Mouse (Mus musculus): ENCODE results near the gene Il1rap.
A peak's percentile ranks its signal among the peaks of the same experiment; 100 is the strongest.

The Il1rap gene

DNA sequence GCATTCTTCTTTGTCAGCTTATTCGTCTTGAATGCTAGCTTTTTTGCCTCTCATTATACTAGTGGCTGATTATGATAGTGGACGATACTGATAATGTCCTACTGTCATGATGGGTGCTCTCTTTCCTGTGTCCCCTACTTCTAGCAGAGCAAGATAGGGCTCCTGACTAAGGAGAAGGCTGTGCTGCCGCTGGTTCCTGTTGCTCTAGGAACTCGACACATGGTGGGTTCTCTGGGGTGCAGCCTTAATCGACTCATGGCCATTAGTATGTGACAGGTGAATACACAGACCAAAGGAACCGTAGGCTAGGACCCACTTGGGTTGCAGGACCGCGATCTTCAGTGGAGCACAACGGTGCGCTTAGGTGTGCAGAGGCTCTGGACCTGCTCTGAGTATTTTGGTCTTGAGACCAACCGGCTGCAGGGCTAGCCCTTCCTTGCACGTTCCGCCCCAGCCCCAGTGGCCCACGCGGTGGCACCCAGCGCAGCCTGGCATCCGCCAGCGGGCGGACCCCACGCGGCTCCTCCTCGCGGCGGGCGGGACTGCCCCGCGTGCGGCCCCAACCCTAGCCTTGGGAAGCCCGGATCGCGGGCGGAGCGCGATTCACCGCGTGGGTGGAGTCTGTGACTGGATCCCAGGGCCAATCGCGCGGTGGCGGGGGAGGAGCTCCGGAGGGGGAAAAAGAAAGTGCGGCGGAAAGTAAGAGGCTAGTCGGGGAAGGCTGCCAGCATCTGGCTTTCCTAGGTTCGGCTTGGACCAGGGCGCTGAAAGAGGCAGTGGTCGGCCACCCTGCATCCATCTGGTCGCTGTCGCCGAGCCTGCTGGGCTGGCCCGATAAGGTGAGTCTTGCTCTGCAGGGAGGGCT is at the start of gene Il1rap:
Gene Il1rap (plus strand): TSS at position 657 of the 865 bp plus-strand sequence.
- peak; percentile 88 for DNase-seq (ENCODE audit: low spot score)

DNA sequence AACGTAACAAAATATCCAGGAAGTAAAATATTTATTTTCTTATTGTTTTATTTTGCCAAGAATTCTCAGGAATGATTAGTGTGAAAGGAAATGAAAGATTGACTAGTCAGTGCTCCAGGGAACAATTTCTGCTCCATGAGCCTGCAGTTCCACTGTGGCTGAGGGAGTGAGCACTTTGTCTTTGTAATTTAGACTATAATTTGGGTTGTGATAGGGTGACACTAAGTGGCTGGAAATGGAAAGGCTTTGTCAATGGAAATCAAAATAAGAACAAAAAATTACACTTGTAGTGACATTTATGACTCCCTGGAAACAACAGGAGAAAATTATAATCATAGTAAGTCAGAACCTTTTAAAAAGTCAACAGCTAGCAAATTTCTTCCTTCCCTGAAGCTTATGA is 49.2 kb upstream of the Il1rap start:
- DNase-seq (ENCODE audit: low spot score): no peak

DNA sequence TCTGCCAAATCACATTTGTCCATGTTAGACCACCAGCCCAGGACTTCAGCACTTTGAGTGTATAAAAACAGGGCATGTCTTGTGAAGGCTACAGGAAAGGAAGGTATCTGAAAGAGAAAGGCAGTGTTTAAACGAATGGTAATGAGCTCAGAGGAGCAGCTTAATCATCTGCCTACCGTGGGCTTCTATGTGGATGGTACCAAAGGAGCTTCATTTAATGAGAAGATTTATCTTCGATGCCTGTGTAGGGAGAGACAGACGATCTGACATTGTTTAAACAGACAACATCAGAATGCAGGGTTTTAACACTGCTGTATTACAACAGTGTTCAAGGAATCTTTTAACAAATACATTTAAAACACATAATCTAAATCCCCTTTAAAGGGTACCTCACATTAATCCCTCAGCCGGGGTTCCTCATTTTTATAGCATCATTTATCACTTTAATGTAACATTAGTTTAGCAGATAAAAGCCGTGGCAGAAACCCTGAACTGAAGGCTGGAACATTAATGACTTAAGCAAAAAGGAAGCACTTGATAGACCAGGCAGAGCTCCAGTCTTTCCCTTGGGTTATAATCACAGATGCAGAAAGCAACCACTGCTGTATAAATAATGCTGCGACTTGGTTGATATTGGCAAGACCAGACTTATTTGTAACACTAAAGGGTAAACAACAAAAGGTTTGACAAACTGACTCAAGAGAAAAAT is 35.2 kb upstream of the Il1rap start:
- no peak for DNase-seq (ENCODE audit: low spot score)

DNA sequence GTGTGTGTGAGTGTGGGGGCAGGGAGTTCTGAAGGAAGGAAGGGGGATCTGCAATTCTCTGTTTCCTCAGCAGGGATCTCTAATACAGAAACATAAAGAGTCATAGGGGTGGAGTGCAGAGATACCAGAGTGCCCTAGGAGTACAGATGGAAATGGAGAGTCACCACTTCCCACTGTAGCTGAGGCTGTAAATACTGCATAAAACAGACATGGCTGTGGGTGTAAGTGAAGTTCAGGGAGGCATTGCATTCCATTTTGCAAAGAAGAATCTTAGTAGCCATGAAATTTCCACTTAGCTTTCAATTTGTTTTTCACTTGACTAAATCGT is 34.7 kb upstream of the Il1rap start:
- no peak for DNase-seq (ENCODE audit: low spot score)

DNA sequence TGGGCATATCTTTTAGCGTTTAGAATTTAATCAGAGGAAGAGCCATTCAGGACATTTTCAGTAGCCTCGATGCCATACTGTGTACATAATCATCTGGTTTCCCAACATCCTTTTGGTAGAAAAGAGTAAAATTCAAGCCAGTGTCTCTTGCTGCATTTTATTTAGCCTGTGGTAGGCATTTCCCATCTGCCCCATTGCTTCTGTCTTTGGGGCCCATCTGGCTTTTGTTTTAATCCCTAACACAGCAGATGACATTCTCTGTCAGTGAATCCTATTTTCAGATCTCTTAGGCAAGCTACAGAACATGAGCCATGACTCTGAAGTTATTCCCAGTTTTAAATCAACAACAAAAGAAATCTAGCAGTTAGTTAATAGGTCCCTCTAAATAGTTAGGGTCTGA is 32.3 kb upstream of the Il1rap start:
- DNase-seq (ENCODE audit: low spot score): no peak

DNA sequence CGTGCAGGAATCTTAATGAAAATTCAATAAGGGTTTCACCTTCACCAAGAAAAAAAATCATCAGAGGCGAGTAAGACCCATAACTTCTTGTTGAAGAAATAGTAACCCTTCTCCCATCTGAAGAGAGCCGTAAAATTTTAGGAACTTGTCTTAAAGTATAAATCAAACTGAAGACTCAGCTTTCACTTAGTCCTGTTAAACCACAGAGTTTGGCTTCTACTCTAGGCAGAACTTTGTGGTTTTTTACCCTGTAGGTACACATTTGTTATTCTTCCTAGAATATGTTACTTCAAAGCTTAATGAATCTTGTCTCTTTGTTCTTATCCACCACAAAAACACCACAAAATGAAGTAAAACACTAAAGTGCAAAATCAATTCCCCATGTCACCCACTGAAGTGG is 29.3 kb upstream of the Il1rap start:
- no peak for DNase-seq (ENCODE audit: low spot score)

DNA sequence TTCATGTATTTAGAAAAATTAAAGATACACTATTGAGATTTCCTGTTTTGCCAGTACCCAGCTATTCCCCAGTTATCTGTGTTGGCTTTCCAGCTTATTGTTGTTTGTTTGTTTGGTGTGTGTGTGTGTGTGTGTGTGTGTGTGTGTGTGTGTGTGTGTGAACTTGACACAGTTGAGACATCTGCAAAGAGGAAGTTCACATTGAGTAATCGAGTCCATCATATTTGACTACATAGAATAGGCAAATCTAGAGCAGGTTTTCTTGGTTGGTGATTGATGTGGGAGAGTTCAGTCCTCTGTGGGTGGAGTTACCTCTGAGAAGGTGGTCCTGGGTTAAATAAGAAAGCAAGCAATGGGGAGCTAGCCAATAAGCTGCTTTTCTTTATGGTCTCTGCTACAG is 22.7 kb upstream of the Il1rap start:
- no peak for DNase-seq (ENCODE audit: low spot score)

DNA sequence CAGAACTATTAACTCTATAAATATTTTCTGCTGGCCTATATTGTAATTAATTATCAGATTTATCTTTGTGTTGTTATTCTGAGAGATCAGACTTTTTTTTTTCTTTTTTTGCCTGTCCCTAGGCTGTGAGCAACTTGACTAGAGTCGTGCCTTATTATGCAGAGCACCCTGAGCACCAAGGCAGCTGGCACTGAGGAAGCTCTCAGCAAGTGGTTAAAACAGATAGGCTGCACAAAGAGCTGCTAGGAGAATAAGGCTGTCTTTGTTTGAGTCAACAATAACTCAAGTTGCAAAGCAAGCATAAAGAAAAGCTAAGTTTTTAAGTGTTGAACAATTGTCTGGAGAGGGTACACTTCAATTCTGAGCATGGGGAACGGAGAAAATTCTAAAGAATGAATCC is 19.8 kb upstream of the Il1rap start:
- no peak for DNase-seq (ENCODE audit: low spot score)

DNA sequence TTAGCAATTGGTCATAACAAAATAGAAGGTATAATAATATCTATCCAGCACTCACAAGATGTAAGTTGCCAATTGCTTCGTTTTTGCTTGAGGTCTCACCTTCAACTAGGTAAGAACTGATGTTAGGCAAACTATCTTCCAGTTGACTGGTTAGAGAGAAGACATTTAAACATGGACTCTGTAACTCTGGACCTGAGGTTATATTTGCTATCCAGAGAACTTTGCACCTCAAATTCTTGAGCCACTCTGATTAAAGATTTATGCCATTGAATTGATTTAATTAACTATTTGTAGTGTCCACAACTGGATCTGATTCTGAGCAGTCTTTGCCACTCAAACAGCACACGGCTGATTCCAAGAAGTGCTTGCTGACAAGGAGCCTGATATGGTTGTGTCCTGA is 18.7 kb upstream of the Il1rap start:
- no peak for DNase-seq (ENCODE audit: low spot score)

DNA sequence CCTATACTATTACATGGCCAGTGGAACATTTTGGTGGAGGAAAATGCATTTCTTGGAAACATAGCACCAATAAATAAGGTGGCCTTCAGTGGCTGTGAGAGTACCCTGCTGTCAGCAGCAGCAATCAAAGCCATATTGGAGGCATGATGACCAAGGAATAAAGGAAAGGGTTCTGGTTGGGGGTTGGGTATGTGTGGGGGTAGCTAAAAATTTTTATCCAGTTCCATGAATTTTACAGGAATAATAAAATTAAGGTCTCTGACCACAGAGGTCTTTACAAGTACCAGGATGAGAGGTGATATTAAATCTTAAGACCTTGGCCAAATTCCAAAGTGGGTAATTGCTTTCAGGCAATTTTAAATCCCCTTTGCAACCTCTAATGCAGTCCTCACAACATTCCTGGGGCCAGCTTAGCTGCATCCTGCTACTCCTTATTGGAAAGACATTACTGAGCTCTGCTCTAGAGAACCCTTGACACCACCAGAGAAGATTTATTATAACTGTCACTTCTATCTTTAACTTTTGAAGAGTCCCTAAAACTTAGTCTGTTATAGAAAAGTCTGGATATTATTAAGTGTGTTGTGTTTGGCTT is 12.0 kb upstream of the Il1rap start:
- DNase-seq (ENCODE audit: low spot score): no peak

DNA sequence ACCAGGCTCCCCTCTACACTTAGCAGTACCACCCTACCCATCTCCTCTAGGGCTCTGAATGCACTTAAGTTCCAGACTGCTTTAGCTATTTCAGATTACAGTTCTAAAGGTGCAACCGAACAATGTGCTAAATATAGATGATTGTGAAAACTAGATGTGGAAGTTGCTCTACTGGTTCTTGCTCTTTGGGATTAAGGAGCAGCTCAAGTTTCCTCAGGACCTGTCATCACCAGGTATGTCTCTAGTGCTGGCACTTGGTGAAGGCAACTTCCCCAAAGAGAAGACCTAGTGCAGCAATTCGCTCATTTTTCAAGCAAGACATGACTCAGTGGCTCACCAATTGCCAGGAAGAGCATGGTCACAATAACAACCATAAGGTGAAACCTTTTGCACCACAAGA is 9.7 kb upstream of the Il1rap start:
- DNase-seq (ENCODE audit: low spot score): no peak

DNA sequence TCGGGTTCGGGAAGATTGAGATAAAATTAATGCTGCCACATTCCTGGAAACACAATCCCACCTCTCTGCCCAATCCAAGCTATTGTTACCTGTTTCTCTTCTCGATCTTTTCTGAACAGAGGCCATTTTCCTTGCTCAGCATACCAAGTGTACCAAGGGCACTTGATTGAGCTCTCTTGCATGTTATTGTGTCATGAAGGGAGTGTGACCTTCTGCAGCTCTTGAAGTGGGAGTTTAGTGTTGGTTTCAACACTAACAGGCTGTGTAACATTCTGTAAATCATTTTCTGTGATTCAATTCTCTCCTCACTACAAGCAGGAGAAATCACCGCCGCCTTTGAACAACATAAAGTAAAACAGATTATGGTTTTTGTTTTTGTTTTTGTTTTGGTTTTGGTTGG is 7.3 kb upstream of the Il1rap start:
- DNase-seq (ENCODE audit: low spot score): no peak

DNA sequence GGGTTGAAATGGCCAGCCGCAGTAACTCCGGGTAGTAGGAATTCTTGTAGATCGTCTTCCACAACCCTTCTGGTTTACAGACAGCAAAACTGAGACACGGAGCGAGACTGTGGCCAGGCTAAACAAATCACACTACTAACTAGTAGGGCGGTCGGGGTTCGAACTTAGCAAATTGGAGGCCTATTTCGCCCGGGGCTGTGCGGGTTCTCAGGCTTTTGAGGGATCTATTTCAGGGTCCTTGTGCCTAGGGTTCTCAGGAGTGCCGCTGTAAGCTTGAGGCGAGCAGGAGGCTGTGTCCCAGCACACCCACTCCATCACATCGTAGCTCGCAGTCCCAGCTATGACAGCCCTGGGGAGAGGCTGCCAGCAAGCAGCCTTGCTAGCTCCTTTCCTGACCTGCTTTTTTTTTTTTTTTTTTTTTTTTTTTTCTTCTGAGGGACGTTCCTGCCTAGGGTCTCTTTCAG is 441 bp downstream of the Il1rap start:
- DNase-seq (ENCODE audit: low spot score): no peak

DNA sequence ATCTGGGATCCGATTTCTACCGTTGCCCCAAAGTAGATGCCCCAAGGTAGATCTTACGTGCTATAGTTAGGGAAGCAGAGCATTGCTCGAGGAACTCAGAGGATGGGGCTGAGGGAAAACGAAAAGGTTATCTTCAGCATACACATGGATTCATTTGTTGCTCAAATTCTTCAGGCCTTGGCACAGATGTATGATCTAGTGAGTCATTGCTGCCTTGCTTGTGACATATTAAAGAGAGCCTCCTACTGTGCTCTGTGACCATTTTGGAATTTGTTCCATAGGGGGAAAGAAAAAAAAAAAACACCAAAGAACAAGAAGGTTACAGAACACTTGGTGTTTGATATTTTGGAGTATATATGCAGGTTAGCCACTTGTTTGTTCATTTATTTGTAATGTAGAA is 4.3 kb downstream of the Il1rap start:
- no peak for DNase-seq (ENCODE audit: low spot score)

DNA sequence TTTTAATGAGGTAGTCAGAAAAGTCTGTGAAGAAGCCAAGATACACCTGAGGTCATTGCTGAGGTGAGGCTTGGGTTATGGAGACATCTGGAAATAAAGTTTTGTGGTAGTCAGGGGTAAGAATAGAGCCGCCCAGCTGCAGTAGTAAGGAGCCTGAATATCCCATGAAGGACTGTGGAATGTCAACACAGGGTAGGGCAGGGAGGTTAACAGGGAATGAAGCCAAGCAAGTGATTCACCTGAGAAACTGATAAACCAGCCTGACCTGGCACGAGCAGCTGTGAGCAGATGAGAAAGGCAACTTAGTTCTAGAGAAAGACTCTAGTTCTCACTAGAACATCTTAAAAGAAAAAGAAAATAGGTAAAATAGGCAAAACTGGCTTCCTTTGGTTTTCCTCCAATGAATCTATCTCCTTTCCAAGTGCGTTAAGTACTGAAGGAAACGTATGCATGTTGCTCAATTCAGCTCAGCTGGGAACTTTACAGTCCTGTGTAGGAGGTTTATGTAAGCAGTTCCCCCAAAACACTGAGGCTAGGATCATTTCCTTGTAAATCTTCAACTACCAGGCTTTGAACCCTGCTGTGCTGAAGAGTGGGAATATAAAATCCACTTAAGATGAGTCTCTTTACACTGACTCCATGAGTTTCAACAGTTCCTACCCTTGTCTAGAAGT is 9.5 kb downstream of the Il1rap start:
- no peak for DNase-seq (ENCODE audit: low spot score)

DNA sequence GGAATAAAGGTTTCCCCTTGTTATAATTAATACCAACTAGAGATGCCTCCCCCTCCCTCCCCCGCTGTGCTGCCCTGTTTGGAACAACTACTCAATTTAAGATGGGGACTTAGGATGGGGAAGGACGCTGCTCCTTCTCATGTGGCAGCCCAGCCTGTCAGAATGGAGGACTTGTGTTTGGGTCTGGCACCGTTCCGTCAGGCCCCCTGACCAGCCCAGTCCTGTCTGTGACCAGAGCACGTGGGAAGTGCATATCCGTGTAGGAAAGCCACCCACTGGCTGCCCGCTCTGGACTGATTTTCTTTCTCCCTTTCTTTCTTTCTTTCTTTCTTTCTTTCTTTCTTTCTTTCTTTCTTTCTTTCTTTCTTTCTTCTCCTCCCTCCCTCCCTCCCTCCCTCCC is 14.9 kb downstream of the Il1rap start:
- DNase-seq (ENCODE audit: low spot score): no peak

DNA sequence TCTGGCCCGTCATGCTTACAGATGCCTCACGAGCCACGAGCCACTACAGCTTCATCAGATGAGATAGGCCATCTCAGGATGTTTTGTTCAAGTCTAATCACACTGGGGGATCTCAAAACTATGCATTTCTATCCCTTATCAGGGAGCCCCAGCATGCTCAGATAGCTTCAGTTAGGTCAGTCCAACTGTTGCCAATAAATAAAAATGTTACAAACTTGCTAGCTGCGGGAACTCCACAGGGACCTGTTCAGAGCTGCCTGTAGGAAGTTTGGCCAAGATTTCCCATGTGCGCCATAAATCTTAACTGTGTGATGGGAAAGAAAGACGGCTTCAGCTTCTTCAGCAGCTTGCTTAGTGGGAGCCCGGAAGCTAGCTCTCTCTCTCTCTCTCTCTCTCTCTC is 15.8 kb downstream of the Il1rap start:
- no peak for DNase-seq (ENCODE audit: low spot score)

DNA sequence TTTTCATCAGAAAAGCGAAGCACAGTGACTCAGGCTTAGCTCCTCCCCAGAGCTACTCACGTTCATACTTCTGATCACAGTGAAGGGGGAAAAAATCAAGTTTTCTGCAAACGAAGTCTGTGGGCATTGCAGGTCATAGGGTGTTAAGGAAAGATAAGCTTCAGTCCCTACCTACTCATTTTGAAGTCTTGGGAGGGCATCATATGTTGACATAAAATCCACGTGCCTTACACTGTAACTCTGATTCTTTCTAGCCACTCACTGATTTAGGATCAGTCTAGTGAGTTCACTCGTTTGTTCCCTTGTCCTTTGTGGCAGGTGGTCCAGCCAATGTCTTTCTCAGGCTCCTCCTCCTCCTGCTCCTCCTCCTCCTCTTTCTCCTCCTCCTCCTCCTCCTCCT is 17.1 kb downstream of the Il1rap start:
- no peak for DNase-seq (ENCODE audit: low spot score)

DNA sequence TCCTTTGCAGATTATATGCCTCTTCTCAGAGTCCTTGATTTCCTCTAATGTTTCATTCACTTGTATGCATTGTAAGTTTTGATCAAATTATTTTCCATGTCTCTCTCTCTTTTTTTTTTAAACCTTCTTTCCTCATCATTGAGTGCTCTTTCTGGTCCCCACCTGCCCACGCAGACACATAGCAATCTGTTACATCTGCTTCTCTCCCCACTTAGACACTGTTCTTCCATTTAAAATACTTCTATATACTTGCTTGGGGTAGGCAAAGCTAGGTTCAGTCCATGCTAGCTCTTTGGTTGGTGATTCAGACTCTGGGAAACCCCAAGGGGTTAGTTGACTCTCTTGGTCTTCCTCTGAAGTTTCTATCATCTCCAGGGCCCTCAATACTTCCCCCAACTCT is 20.0 kb downstream of the Il1rap start:
- DNase-seq (ENCODE audit: low spot score): no peak

DNA sequence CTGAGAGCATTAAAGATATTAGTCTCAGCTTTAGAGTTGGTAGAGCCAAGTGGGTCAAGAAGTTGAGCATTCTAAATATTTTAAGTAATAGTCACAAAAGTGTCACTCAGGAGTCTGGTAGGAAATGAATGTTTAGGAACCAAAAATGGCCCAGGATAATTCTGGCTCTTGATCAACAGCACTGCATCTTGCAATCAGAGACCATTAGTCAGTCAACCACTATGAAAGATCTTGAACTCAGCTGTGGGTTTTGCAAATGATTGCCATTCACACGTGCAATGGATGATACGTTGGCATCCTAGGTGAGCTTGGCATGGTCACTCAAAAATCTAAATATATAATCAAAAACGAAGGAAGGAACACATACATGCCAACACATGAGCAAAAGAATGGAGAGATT is 23.1 kb downstream of the Il1rap start:
- no peak for DNase-seq (ENCODE audit: low spot score)

DNA sequence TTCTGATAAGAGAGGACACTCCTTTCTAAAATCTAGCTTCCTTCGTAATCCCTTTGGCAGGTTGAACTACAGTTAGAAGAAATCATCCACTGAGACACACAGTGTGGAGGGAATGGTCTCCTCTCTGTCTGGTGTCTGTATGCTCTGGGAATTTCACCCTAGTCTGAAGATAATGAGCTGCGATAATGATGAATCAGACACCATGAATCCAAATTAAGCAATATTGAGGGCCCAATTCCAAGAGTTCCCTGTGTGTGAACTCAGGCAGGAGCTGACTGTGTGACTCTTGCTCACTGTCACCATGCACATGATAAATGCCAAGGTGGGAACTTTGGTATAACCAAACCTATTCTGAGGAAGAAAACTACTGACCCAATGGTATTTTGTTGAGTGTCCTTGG is 26.5 kb downstream of the Il1rap start:
- no peak for DNase-seq (ENCODE audit: low spot score)

DNA sequence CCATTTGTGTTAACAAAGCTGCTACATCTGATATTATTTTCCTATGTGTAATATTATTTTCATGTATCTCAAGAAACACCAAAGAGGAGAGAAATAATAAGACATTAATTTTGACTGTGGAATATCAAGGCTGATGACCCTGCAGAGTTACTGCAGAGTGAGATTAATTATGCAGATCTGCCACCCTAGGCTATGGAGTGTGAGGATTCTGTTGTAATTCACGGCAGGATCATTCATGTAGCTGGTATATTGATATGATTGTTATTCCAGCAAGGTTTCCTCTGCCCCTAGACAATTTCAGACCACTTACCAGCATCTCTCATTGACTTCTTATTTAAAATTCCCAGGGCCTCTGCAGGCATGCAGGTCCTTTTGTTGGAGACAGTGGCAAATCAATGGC is 29.0 kb downstream of the Il1rap start:
- no peak for DNase-seq (ENCODE audit: low spot score)

Data from ovary, postnatal 10 days (tissue).